Mouse (Mus musculus) C2C12 (cell line): ENCODE measurements around the gene Pitx3. TPM values are rescaled to one million over a fixed set of nuclear protein-coding genes. Genes with fewer than 3 reads are reported as not detected.
A peak's percentile ranks its signal among the peaks of the same experiment; 100 is the strongest.

Experiments used
- H3K27me3 ChIP-seq: one replicate; pipeline ENCODE4 v1.6.1; 2011; ENCODE audit not compliant: control insufficient read depth, insufficient read depth, insufficient read length
- H3K36me3 ChIP-seq: one replicate; pipeline ENCODE4 v1.6.1; 2011; ENCODE audit not compliant: control insufficient read depth, insufficient read depth
- H3K4me3 ChIP-seq: one replicate; pipeline ENCODE4 v1.5.1; 2011; ENCODE audit warnings: mild to moderate bottlenecking, control low read depth; ENCODE audit not compliant: poor library complexity, insufficient read depth, severe bottlenecking
- H3K79me2 ChIP-seq: one replicate; pipeline ENCODE4 v1.6.1; 2011; ENCODE audit not compliant: control insufficient read depth, insufficient read depth
- H3K79me3 ChIP-seq: one replicate; pipeline ENCODE4 v1.6.1; 2011; ENCODE audit warnings: low read depth, control low read depth
- H3ac ChIP-seq: one replicate; pipeline ENCODE3; 2011; ENCODE audit warnings: low read depth; ENCODE audit not compliant: control insufficient read depth, insufficient read length
- CEBPB ChIP-seq: IDR thresholded peaks from one replicate; pipeline ENCODE4 v1.6.1; 2011; ENCODE audit warnings: low read depth, mild to moderate bottlenecking, control low read depth, moderate library complexity
- CTCF ChIP-seq: IDR thresholded peaks from one replicate; pipeline ENCODE4 v1.5.1; 2011; ENCODE audit not compliant: control insufficient read depth, insufficient read depth, insufficient read length
- FOSL1 ChIP-seq: IDR thresholded peaks from one replicate; pipeline ENCODE4 v1.8.0; 2011; ENCODE audit warnings: mild to moderate bottlenecking, low read length; ENCODE audit not compliant: poor library complexity, insufficient read depth, severe bottlenecking
- MAX ChIP-seq: IDR thresholded peaks from one replicate; pipeline ENCODE4 v1.6.1; 2011; ENCODE audit warnings: mild to moderate bottlenecking, control low read depth
- MYOD1 ChIP-seq: IDR thresholded peaks from one replicate; pipeline ENCODE4 v1.6.1; 2011; ENCODE audit warnings: low read depth; ENCODE audit not compliant: control insufficient read depth, insufficient read length
- MYOG ChIP-seq: IDR thresholded peaks from one replicate; pipeline ENCODE4 v1.6.1; 2011; ENCODE audit not compliant: control insufficient read depth, insufficient read length; ENCODE audit errors: extremely low read depth
- USF1 ChIP-seq: IDR thresholded peaks from one replicate; pipeline ENCODE4 v1.6.1; 2011; ENCODE audit warnings: low read depth, mild to moderate bottlenecking, control low read depth, moderate library complexity
- long read RNA-seq, 2 experiments: library from polyadenylated mRNA; unstranded; transcript quantifications; one replicate each; pipeline ENCODE4 v2.0.0; 2019 to 2020
- polyA plus RNA-seq: library from polyadenylated mRNA; unstranded; fragments of >200 nt; fragmentation: generic; extraction: Trizol; gene quantifications from one replicate; pipeline ENCODE4 v1.2.1, GENCODE M21; 2012; ENCODE audit warnings: missing spikeins

Pitx3 gene
- 8.3 TPM for polyA plus RNA-seq
- long read RNA-seq, experiment 1, transcript Pitx3-201 (4 exons, 1,380 nt): major isoform, 5 of 7 reads
- long read RNA-seq, experiment 1, partial matches to known transcripts: 0 of 7 reads
- long read RNA-seq, experiment 1, other reads (novel, unspliced or antisense): 1 of 7 reads
- long read RNA-seq, experiment 2, transcript Pitx3-201 (4 exons, 1,380 nt): major isoform, 8 of 10 reads
- long read RNA-seq, experiment 2, partial matches to known transcripts: 0 of 10 reads
- long read RNA-seq, experiment 2, other reads (novel, unspliced or antisense): 2 of 10 reads

GRCm38 (mm10) chr19:46147511-46148371, at the start of gene Pitx3:
Gene Pitx3 (minus strand): TSS chr19:46148326.
- H3K79me2 ChIP-seq: peaks cover 4% of the 10 kb centered on the region
- peak within 1 kb of the TSS; percentile 18 for H3K4me3 ChIP-seq
- H3ac ChIP-seq: peak within 1 kb of the TSS; percentile 49
- H3K36me3 ChIP-seq: no peaks in the 10 kb centered on the region
- TF ChIP-seq FOSL1: no peak
- TF ChIP-seq CEBPB: no peak
- no peak for TF ChIP-seq CTCF
- no peak for TF ChIP-seq MYOG
- TF ChIP-seq MAX: no peak
- TF ChIP-seq MYOD1: no peak
- no peak for TF ChIP-seq USF1
- H3K27me3 ChIP-seq: no peaks in the 10 kb centered on the region
- peaks cover 1% of the 10 kb centered on the region for H3K79me3 ChIP-seq

DNA sequence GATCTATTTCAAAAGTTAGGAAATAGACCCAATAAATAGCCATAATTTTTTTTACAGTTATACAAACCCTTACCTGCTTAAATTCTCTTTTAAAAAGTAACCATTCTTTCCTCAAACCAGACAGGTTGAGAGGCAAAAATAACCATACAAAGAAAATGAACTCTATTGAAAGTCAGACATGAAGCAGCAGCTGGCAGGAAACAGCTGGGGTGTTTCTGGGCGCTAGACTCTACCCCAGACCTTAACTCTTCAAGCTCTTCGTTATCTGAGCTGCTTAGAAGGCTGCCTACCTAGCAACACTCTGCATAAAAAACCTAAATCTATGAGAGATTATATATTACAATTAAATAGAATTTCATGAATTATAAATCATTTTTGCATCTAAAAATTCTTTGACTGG, 39.1 kb upstream of the Pitx3 start:
- Histone ChIP-seq H3K4me3 (no peak overlapping the region), H3K27me3 (no peaks in the 10 kb centered on the region), H3ac (no peak overlapping the region), H3K36me3 (peaks cover 6% of the 10 kb centered on the region), H3K79me3 (peaks cover 9% of the 10 kb centered on the region), H3K79me2 (peaks cover 27% of the 10 kb centered on the region)
- TF ChIP-seq MYOD1 (peak; percentile 67), USF1 (no peak)

DNA sequence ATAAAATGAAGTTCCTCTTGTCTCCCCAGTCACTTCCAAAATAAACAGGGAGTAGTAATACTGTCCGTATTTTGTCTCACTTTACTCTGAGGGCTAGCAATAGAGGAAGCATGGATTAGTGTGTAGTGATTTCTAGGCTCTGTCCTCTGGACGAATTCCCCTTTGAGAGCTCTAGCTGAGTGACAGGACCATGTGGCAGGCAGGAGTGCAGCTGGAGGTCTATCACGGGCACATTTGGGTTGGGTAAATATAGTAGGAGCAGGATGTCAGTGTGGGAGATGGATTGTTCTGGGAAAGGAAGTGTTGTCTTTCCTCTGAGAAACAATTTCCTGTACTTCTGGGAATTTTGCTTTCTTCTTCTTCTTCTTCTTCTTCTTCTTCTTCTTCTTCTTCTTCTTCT, 38.5 kb upstream of the Pitx3 start:
- Histone ChIP-seq H3ac (no peak overlapping the region), H3K27me3 (no peaks in the 10 kb centered on the region), H3K79me2 (peaks cover 27% of the 10 kb centered on the region), H3K79me3 (peaks cover 9% of the 10 kb centered on the region), H3K4me3 (no peak overlapping the region), H3K36me3 (peaks cover 10% of the 10 kb centered on the region)
- TF ChIP-seq MYOG (no peak), MAX (no peak), FOSL1 (no peak), USF1 (no peak), CTCF (no peak), CEBPB (no peak), MYOD1 (peak; percentile 99)

- TF ChIP-seq MYOD1: no peak
- TF ChIP-seq FOSL1: no peak
- no peak for TF ChIP-seq MAX
- no peak for TF ChIP-seq MYOG
- no peak for TF ChIP-seq CTCF
- no peak for TF ChIP-seq USF1
- no peak for TF ChIP-seq CEBPB
These were observed 34.1 kb upstream of the Pitx3 start for GRCm38 (mm10) chr19:46182241-46182640.

DNA sequence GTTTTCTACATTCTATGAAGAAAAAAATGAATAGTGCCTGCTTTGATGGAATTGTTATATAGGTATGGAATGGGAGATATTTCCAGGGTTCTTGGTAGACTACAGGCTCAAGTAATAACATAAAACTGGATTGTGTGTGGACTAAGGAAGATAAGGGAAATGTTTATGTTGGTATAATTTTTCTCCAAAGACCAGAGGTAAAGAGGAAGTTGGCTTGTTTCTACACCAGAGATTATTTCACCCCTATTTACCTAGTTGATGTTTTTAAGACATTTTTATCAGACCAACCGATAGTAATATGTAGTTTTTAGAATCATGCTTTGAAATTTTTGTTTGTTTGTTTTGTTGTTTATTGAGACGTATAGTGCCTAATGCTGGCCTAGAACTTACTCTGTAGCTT, 32.1 kb upstream of the Pitx3 start:
- peaks cover 10% of the 10 kb centered on the region for H3K36me3 ChIP-seq
- no peak overlapping the region for H3K4me3 ChIP-seq
- TF ChIP-seq CTCF: no peak
- TF ChIP-seq CEBPB: no peak
- TF ChIP-seq MYOG: no peak
- no peak for TF ChIP-seq MAX
- no peak for TF ChIP-seq MYOD1
- TF ChIP-seq USF1: no peak
- no peak for TF ChIP-seq FOSL1
- H3K79me3 ChIP-seq: no peaks in the 10 kb centered on the region
- H3ac ChIP-seq: no peak overlapping the region
- no peaks in the 10 kb centered on the region for H3K27me3 ChIP-seq
- peaks cover 17% of the 10 kb centered on the region for H3K79me2 ChIP-seq

More at GRCm38 (mm10) chr19:46182241-46182640, 34.1 kb upstream of the Pitx3 start:
- no peaks in the 10 kb centered on the region for H3K27me3 ChIP-seq
- H3K36me3 ChIP-seq: peaks cover 10% of the 10 kb centered on the region
- peaks cover 13% of the 10 kb centered on the region for H3K79me2 ChIP-seq
- no peaks in the 10 kb centered on the region for H3K79me3 ChIP-seq
- no peak overlapping the region for H3ac ChIP-seq
- no peak overlapping the region for H3K4me3 ChIP-seq

DNA sequence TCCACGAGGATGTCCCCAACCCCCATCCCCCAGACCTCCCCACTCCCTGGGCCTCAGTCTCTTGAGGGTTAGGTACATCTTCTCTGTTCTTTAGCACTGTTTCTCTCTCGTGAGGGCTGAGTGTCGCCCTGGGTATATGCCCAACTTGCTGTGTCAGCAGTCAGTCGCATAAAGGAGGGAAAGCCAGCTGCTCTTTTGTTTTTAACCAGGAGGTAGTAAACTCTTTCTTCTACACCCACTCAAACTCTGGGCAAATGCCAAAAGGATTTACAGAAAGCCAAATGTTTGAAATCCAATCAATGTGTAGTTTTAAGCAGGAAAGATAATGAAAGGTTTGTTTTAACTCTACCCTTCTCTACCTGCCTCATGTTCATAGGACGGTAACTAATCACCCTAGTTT, 28.9 kb upstream of the Pitx3 start:
- H3ac ChIP-seq: no peak overlapping the region
- H3K36me3 ChIP-seq: peaks cover 12% of the 10 kb centered on the region
- peaks cover 19% of the 10 kb centered on the region for H3K79me2 ChIP-seq
- TF ChIP-seq MAX (no peak), CEBPB (no peak), MYOD1 (no peak), FOSL1 (no peak), USF1 (no peak), MYOG (no peak), CTCF (no peak)
- H3K27me3 ChIP-seq: no peaks in the 10 kb centered on the region
- no peak overlapping the region for H3K4me3 ChIP-seq
- H3K79me3 ChIP-seq: peaks cover 4% of the 10 kb centered on the region
